Mouse (Mus musculus) B cell, adult (primary cell): Measurements from ENCODE around the gene Fhod1. TPM values are rescaled to one million over a fixed set of nuclear protein-coding genes. Genes with fewer than 3 reads are reported as not detected.

Source experiments
- total RNA-seq: library from RNA; stranded (reverse); gene quantifications from 4 replicates; pipeline ENCODE4 v1.2.4, GENCODE M21; 2023; ENCODE audit not compliant: inconsistent age

Fhod1 gene
- 35.8 to 40.7 TPM (median 37.7 TPM) in 4 replicates for total RNA-seq

GRCm38 (mm10) chr8:105347428-105348221 is at the start of gene Fhod1:
Fhod1 (minus strand) TSS chr8:105347953.

GRCm38 (mm10) chr8:105373032-105373431 is 25.3 kb upstream of the Fhod1 start, which contains the start of gene Plekhg4:
Plekhg4 (plus strand) TSS chr8:105373274.

GRCm38 (mm10) chr8:105348450-105349095 is 820 bp upstream of the Fhod1 start, which contains the start of gene Slc9a5:
Slc9a5 (plus strand) TSS chr8:105348843.

GRCm38 (mm10) chr8:105326141-105326672 is 21.5 kb downstream of the Fhod1 start, which contains the start of the genes Lrrc29 and Tmem208:
Lrrc29 (minus strand) TSS chr8:105326278.
Tmem208 (plus strand) TSS chr8:105326354.

GRCm38 (mm10) chr8:105305211-105306145 is 42.3 kb downstream of the Fhod1 start, which contains the start of gene Elmo3:
Elmo3 (plus strand) TSS chr8:105305601.

GRCm38 (mm10) chr8:105297511-105298192 is 50.1 kb downstream of the Fhod1 start, which contains the start of gene E2f4:
E2f4 (plus strand) TSS chr8:105297663.

GRCm38 (mm10) chr8:105295895-105296573 is 51.7 kb downstream of the Fhod1 start, which contains the start of gene Exoc3l:
Exoc3l (minus strand) TSS chr8:105296101.

GRCm38 (mm10) chr8:105289805-105290460 is 57.8 kb downstream of the Fhod1 start, which contains the start of gene 4931428F04Rik:
4931428F04Rik (minus strand) TSS chr8:105289864.

Other genes starting within 250 kb of the Fhod1 start
- not detected in 4 replicates for gene Ces4a, start 216.2 kb downstream of the Fhod1 start, total RNA-seq
- gene Cbfb, start 177.3 kb downstream of the Fhod1 start, total RNA-seq: 88.9 to 106 TPM (median 97.3 TPM) in 4 replicates
- gene D230025D16Rik, start 122.8 kb downstream of the Fhod1 start, total RNA-seq: 22.9 to 29.6 TPM (median 24.6 TPM) in 4 replicates
- 1.00 to 1.5 TPM (median 1.4 TPM) in 4 replicates for gene B3gnt9, start 92.8 kb downstream of the Fhod1 start, total RNA-seq
- gene Tradd, start 83.3 kb downstream of the Fhod1 start, total RNA-seq: 21.0 to 25.3 TPM (median 23.2 TPM) in 4 replicates
- 8.0 to 10.0 TPM (median 9.0 TPM) in 4 replicates for gene Fbxl8, start 83.3 kb downstream of the Fhod1 start, total RNA-seq
- gene Hsf4, start 78.2 kb downstream of the Fhod1 start, total RNA-seq: 0.33 to 1.1 TPM (median 0.88 TPM) in 4 replicates
- gene Nol3, start 71.8 kb downstream of the Fhod1 start, total RNA-seq: not detected in 4 replicates
- gene 4931428F04Rik, start 58.1 kb downstream of the Fhod1 start, total RNA-seq: 5.0 to 7.7 TPM (median 6.5 TPM) in 4 replicates
- gene Exoc3l, start 51.9 kb downstream of the Fhod1 start, total RNA-seq: 1.2 to 1.4 TPM (median 1.3 TPM) in 4 replicates
- 83.8 to 97.8 TPM (median 88.5 TPM) in 4 replicates for gene E2f4, start 50.3 kb downstream of the Fhod1 start, total RNA-seq
- gene Elmo3, start 42.4 kb downstream of the Fhod1 start, total RNA-seq: 3.0 to 4.7 TPM (median 3.9 TPM) in 4 replicates
- gene Lrrc29, start 21.7 kb downstream of the Fhod1 start, total RNA-seq: 6.3 to 8.3 TPM (median 7.0 TPM) in 4 replicates
- 26.8 to 32.7 TPM (median 29.3 TPM) in 4 replicates for gene Tmem208, start 21.6 kb downstream of the Fhod1 start, total RNA-seq
- gene Slc9a5, start 890 bp upstream of the Fhod1 start, total RNA-seq: 1.3 to 2.1 TPM (median 2.0 TPM) in 4 replicates
- not detected in 4 replicates for gene Plekhg4, start 25.3 kb upstream of the Fhod1 start, total RNA-seq
- gene Kctd19, start 65.5 kb upstream of the Fhod1 start, total RNA-seq: not detected in 4 replicates
- not detected in 4 replicates for gene Lrrc36, start 65.6 kb upstream of the Fhod1 start, total RNA-seq
- gene Tppp3, start 123.6 kb upstream of the Fhod1 start, total RNA-seq: 0.54 to 0.77 TPM (median 0.63 TPM) in 3 of 4 replicates, not detected in the other
- gene Zdhhc1, start 148.9 kb upstream of the Fhod1 start, total RNA-seq: 3.0 to 4.8 TPM (median 3.6 TPM) in 4 replicates
- not detected in 4 replicates for gene Hsd11b2, start 170.8 kb upstream of the Fhod1 start, total RNA-seq
- gene Atp6v0d1, start 218.1 kb upstream of the Fhod1 start, total RNA-seq: 99.8 to 117 TPM (median 102 TPM) in 4 replicates